Mouse (Mus musculus) liver, embryonic 16.5 days (tissue): ENCODE data around the gene Zbtb14. TPM values are rescaled to one million over a fixed set of nuclear protein-coding genes. Genes with fewer than 3 reads are reported as not detected.

Experiments used
- ATAC-seq: fragments of 200-750 bp; cut with Nextera tagmentation; 2 replicates; pipeline ENCODE4 v1.8.0; 2017; ENCODE audit warnings: low read depth, mild to moderate bottlenecking, moderate number of reproducible peaks, moderate library complexity
- H3K27ac ChIP-seq: fragments of 300-500 bp; sonication (generic); 2 replicates; pipeline ENCODE4 v1.5.1; 2014; ENCODE audit warnings: mild to moderate bottlenecking, low read length
- H3K27me3 ChIP-seq: fragments of 300-500 bp; sonication (generic); 2 replicates; pipeline ENCODE4 v1.6.1; 2014; ENCODE audit warnings: low read depth, low read length, mixed read lengths; ENCODE audit not compliant: control insufficient read depth, insufficient read depth
- H3K36me3 ChIP-seq: fragments of 300-500 bp; sonication (generic); 2 replicates; pipeline ENCODE4 v1.6.1; 2014; ENCODE audit warnings: mild to moderate bottlenecking; ENCODE audit not compliant: control insufficient read depth, insufficient read depth
- H3K4me1 ChIP-seq: fragments of 300-500 bp; sonication (generic); 2 replicates; pipeline ENCODE4 v1.6.1; 2014; ENCODE audit warnings: low read depth, low read length, mixed read lengths; ENCODE audit not compliant: control insufficient read depth
- H3K4me2 ChIP-seq: fragments of 300-500 bp; sonication (generic); 2 replicates; pipeline ENCODE4 v1.6.1; 2014; ENCODE audit warnings: low read depth, low read length, mixed read lengths
- H3K4me3 ChIP-seq: fragments of 300-500 bp; sonication (generic); 2 replicates; pipeline ENCODE4 v1.5.1; 2014; ENCODE audit warnings: low read depth, mild to moderate bottlenecking, low read length
- H3K9ac ChIP-seq: fragments of 300-500 bp; sonication (generic); 2 replicates; pipeline ENCODE4 v1.6.1; 2014; ENCODE audit warnings: low read depth, low read length
- H3K9me3 ChIP-seq: fragments of 300-500 bp; sonication (generic); replicated peaks from 2 replicates; pipeline ENCODE4 v1.6.1; 2016; ENCODE audit warnings: low read length; ENCODE audit not compliant: control insufficient read depth
- WGBS: fragments of 180-500 bp; shearing (Covaris S2); extraction: QIAGEN DNeasy Blood & Tissue Kit; methylation state at CpG from one replicate; pipeline ENCODE4 v1.1.7; 2014; ENCODE audit not compliant: insufficient replicate concordance; 5-methylcytosine and 5-hydroxymethylcytosine counted together
- polyA plus RNA-seq: library from polyadenylated mRNA; unstranded; fragments of >200 nt; fragmentation: Nextera tagmentation; extraction: Ambion mirVana; gene quantifications from 2 replicates; pipeline ENCODE4 v1.2.1, GENCODE M21; 2015

The Zbtb14 gene
- polyA plus RNA-seq: 7.0 and 7.5 TPM in 2 replicates

GRCm38 (mm10) chr17:69382511-69383100 is at the start of gene Zbtb14:
TSS of gene Zbtb14 (plus strand) at chr17:69383050.
- ATAC-seq: peak; percentile 87
- Histone ChIP-seq H3K9ac (peak within 1 kb of the TSS; percentile 87), H3K4me3 (peak within 1 kb of the TSS; percentile 89), H3K4me2 (peak within 1 kb of the TSS; percentile 97), H3K36me3 (peaks cover 5% of the 10 kb centered on the region; the same call in 1 of the 2 replicates), H3K9me3 (no peaks in the 10 kb centered on the region), H3K27ac (peak within 1 kb of the TSS; percentile 97), H3K4me1 (peaks cover 17% of the 10 kb centered on the region), H3K27me3 (no peaks in the 10 kb centered on the region)
- under 1% methylated on average over 44 of the region's 72 CpGs for WGBS

DNA sequence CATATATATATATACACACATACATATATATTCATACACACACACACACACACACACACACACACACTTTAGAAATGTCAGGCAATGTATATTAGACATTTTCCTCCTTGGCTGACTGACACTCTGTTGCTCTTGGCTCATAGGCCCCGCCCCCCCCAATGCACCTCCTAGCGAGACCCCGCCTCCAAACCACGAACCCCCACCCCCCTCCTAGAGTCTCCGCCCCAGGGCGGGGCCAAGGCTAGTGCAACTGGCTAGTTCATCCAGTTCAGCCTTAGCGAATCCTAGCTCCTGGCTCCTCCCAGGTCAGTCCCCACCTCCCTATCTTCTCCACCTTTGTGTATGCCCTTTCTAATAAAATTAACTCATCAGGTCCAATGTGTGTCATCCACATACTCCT is 36.8 kb upstream of the Zbtb14 start:
- no peak overlapping the region for H3K27ac ChIP-seq
- no peaks in the 10 kb centered on the region for H3K4me1 ChIP-seq
- WGBS: 57% methylated on average over 7 of the region's 7 CpGs
- no peak for ATAC-seq
- H3K9me3 ChIP-seq: no peaks in the 10 kb centered on the region
- H3K4me3 ChIP-seq: no peak overlapping the region
- no peaks in the 10 kb centered on the region for H3K36me3 ChIP-seq
- H3K27me3 ChIP-seq: no peaks in the 10 kb centered on the region
- no peak overlapping the region for H3K4me2 ChIP-seq
- no peak overlapping the region for H3K9ac ChIP-seq

- Histone ChIP-seq H3K9ac (no peak overlapping the region), H3K4me1 (no peaks in the 10 kb centered on the region), H3K27ac (no peak overlapping the region), H3K9me3 (no peaks in the 10 kb centered on the region), H3K4me2 (no peak overlapping the region), H3K36me3 (no peaks in the 10 kb centered on the region), H3K4me3 (no peak overlapping the region), H3K27me3 (no peaks in the 10 kb centered on the region)
- no peak for ATAC-seq
- WGBS: 8% methylated on average over 8 of the region's 8 CpGs
Observed at GRCm38 (mm10) chr17:69349014-69349531, 33.8 kb upstream of the Zbtb14 start.

- Histone ChIP-seq H3K9me3 (no peaks in the 10 kb centered on the region), H3K27ac (no peak overlapping the region), H3K9ac (no peak overlapping the region), H3K4me3 (no peak overlapping the region), H3K36me3 (no peaks in the 10 kb centered on the region), H3K4me2 (no peak overlapping the region), H3K4me1 (no peaks in the 10 kb centered on the region), H3K27me3 (no peaks in the 10 kb centered on the region)
- WGBS: 64% methylated on average over 3 of the region's 3 CpGs
- no peak for ATAC-seq
Observed at GRCm38 (mm10) chr17:69365049-69365448, 17.8 kb upstream of the Zbtb14 start.

- Histone ChIP-seq H3K9me3 (no peaks in the 10 kb centered on the region), H3K4me1 (peaks cover 17% of the 10 kb centered on the region), H3K36me3 (no peaks in the 10 kb centered on the region), H3K27me3 (no peaks in the 10 kb centered on the region), H3K4me2 (no peak overlapping the region), H3K9ac (no peak overlapping the region), H3K4me3 (no peak overlapping the region), H3K27ac (no peak overlapping the region)
- ATAC-seq: no peak
- WGBS: 83% methylated on average over 8 of the region's 8 CpGs
Observed at GRCm38 (mm10) chr17:69380838-69381237, 2.0 kb upstream of the Zbtb14 start.

DNA sequence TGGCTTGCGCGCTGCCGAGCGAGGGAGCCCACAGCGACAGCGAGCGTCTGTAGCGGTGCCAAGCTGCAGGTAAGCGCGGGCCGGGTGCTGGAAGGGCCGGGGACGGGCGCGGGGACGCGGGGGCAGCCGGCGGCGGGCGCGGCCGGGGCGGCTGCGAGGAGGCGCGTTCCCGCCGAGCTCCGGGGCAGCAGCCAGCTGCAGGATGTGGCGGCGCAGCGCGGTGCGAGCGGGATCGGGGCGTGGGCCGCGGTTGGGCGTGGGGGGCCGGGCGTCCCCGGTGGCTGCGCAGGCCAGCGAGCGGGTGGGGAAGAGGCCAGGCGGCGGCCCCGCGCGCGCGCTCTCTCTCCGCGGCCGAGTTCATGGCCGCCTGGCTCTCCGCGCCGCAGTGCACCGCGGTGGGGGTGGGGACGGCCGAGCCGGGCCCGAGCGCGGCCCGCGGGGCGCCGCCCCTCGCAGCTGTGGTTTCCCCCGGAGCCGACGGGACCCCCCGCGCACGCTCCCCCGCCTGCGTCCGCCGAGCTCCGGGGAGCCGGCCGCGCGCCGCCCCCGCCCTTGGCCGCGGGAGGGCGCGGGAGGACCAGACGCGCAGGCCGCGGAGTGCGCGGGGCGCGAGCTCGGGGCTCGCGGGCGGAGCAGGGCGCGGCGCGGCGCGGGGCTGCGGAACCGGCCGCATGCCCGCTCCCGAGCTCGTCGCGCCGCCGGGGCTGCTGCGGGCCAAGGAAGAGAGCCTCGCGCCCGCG is 521 bp downstream of the Zbtb14 start:
- peaks cover 12% of the 10 kb centered on the region; the same call in 1 of the 2 replicates for H3K36me3 ChIP-seq
- peak; percentile 66 for ATAC-seq
- under 1% methylated on average over 79 of the region's 128 CpGs for WGBS

DNA sequence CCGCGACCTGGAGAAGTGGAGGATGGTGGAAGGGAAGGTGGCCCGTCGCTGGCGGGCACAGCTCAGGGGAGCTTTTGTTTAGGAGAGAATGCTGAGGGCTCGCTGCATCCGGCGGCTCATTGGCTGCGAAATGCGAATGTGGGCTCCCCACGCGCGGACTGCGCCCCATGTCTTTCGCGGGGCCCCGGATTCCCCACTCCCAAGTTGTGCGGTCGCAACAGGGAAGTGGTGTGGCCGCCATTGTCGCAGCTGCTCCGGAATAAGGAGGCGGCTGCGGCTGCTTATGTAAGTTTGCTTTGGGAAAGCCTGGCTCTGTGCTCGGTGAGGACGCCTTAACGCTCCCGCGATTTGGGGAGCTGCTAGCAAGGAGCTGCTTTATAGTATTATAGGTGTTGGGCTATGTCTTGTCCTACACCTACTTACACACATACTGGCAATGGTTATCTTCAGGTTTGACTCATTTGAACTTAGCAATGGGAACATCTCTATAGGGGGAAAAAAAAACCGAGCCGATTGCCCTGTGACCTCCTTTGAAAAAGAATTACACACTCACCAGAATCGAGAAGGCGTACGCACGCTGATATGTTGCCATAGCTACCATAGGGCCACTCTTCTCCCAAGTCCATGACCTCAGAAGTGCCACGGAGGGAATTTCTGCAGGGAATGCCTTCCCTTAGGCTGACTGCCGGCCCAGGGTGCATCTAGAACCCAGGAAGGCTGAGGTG is 1.3 kb downstream of the Zbtb14 start:
- Histone ChIP-seq H3K4me1 (peaks cover 17% of the 10 kb centered on the region), H3K4me3 (peak overlapping the region; percentile 89), H3K9me3 (no peaks in the 10 kb centered on the region), H3K27ac (peak overlapping the region; percentile 97), H3K9ac (peak overlapping the region; percentile 87), H3K27me3 (no peaks in the 10 kb centered on the region), H3K4me2 (peak overlapping the region; percentile 97), H3K36me3 (peaks cover 12% of the 10 kb centered on the region; the same call in 1 of the 2 replicates)
- ATAC-seq: no peak
- WGBS: under 1% methylated on average over 37 of the region's 37 CpGs

More for the DNA sequence above, 521 bp downstream of the Zbtb14 start:
- H3K9me3 ChIP-seq: no peaks in the 10 kb centered on the region
- H3K27me3 ChIP-seq: no peaks in the 10 kb centered on the region
- H3K4me2 ChIP-seq: peak overlapping the region; percentile 97
- peak overlapping the region; percentile 87 for H3K9ac ChIP-seq
- peak overlapping the region; percentile 89 for H3K4me3 ChIP-seq
- peaks cover 17% of the 10 kb centered on the region for H3K4me1 ChIP-seq
- peak overlapping the region; percentile 97 for H3K27ac ChIP-seq

DNA sequence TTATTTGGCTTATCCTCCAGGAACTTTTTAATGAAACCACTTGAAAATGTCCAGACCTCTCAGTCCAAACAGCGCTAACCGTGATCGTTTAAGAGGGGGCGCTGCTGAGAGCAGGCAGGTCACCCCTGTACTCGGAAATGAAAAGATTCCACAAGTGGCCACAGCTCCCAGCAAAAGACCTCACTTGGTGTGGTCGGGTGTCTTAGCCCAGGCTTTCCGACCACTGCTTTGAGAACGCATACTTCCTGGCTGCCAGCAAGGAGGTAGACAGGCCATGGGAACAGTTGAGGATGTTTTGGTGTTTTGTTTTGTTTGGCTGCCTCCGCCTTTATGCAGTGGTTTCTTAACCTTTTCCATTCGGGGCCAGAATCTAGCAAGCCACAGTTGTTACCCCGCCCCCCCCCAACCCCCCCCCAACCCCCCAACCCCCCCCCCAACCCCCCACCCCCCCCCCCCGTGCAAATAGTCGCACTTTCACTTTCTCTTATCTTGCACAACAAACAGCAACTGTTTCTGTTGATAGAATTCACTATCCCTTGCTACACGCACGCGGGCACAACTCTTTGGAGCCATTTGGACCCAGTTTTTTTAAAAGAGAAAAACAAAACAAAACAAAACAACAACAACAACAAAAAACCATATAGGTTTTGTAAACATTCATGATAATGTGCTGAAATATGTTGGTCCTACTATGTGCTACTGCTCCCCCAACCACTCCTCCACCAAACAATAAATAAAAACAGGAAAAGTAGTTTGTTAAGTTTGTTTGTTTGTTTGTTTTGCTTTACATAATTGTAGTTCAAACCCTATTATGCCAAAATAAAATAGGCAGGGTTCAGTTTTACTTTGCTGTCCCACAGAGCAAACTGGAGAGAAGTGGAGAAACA is 13.5 kb downstream of the Zbtb14 start:
- peak; percentile 66 for ATAC-seq
- peak overlapping the region; percentile 71 for H3K27ac ChIP-seq
- no peaks in the 10 kb centered on the region for H3K36me3 ChIP-seq
- H3K27me3 ChIP-seq: no peaks in the 10 kb centered on the region
- peak overlapping the region; percentile 60 for H3K4me2 ChIP-seq
- peak overlapping the region; percentile 51 for H3K9ac ChIP-seq
- WGBS: 10% methylated on average over 14 of the region's 16 CpGs
- peaks cover 17% of the 10 kb centered on the region for H3K4me1 ChIP-seq
- peak overlapping the region; percentile 48 for H3K4me3 ChIP-seq
- no peaks in the 10 kb centered on the region for H3K9me3 ChIP-seq
